Mouse (Mus musculus) kidney, embryonic 16.5 days (tissue): ENCODE data around the gene Lrp5. TPM values are rescaled to one million over a fixed set of nuclear protein-coding genes. Genes with fewer than 3 reads are reported as not detected.

Experiments
- ATAC-seq: fragments of 200-750 bp; cut with Nextera tagmentation; 2 replicates; pipeline ENCODE4 v1.8.0; 2017; ENCODE audit warnings: moderate TSS enrichment; ENCODE audit not compliant: low FRiP score, low TSS enrichment
- H3K27ac ChIP-seq: fragments of 300-500 bp; sonication (generic); 2 replicates; pipeline ENCODE4 v1.5.1; 2014; ENCODE audit warnings: low read length
- H3K27me3 ChIP-seq: fragments of 300-500 bp; sonication (generic); 2 replicates; pipeline ENCODE4 v1.6.1; 2014; ENCODE audit warnings: low read length, control low read depth, mixed read lengths; ENCODE audit not compliant: insufficient read depth
- H3K36me3 ChIP-seq: fragments of 300-500 bp; sonication (generic); 2 replicates; pipeline ENCODE4 v1.6.1; 2014; ENCODE audit warnings: low read length, control low read depth, mixed read lengths; ENCODE audit not compliant: insufficient read depth
- H3K4me1 ChIP-seq: fragments of 300-500 bp; sonication (generic); 2 replicates; pipeline ENCODE4 v1.6.1; 2014; ENCODE audit warnings: low read length, control low read depth, mixed read lengths; ENCODE audit not compliant: insufficient read depth
- H3K4me2 ChIP-seq: fragments of 300-500 bp; sonication (generic); replicated peaks from 2 replicates; pipeline ENCODE4 v1.6.1; 2014; ENCODE audit warnings: low read depth, low read length
- H3K4me3 ChIP-seq: fragments of 300-500 bp; sonication (generic); 2 replicates; pipeline ENCODE4 v1.5.1; 2014; ENCODE audit warnings: mild to moderate bottlenecking, low read length
- H3K9ac ChIP-seq: fragments of 300-500 bp; sonication (generic); replicated peaks from 2 replicates; pipeline ENCODE4 v1.6.1; 2014; ENCODE audit warnings: low read length
- H3K9me3 ChIP-seq: fragments of 300-500 bp; sonication (generic); 2 replicates; pipeline ENCODE4 v1.6.1; 2016; ENCODE audit warnings: low read length, control low read depth
- WGBS: fragments of 180-500 bp; shearing (Covaris S2); extraction: QIAGEN DNeasy Blood & Tissue Kit; methylation state at CpG from one replicate; pipeline ENCODE4 v1.1.7; 2014; 5-methylcytosine and 5-hydroxymethylcytosine counted together
- polyA plus RNA-seq: library from polyadenylated mRNA; unstranded; fragments of >200 nt; fragmentation: Nextera tagmentation; extraction: Ambion mirVana; gene quantifications from 2 replicates; pipeline ENCODE4 v1.2.1, GENCODE M21; 2015

The Lrp5 gene
- polyA plus RNA-seq, 1 experiment from 2014 or later = 7.0 TPM

GRCm38 (mm10) chr19:3577265-3577910 lies 109.0 kb downstream of the Lrp5 start:
- WGBS = 74% methylated on average over 4 of the region's 4 CpGs
- Histone ChIP-seq H3K9me3 (no peaks in the 10 kb centered on the region), H3K27ac (no peak overlapping the region), H3K4me1 (peaks cover 23% of the 10 kb centered on the region), H3K27me3 (no peaks in the 10 kb centered on the region), H3K4me2 (no peak overlapping the region), H3K36me3 (no peaks in the 10 kb centered on the region), H3K4me3 (no peak overlapping the region), H3K9ac (no peak overlapping the region)
- ATAC-seq = no peak

- WGBS = 68% methylated on average over 5 of the region's 5 CpGs
- Histone ChIP-seq H3K4me3 (peak overlapping the region; percentile 89), H3K9ac (peak overlapping the region; percentile 53), H3K36me3 (no peaks in the 10 kb centered on the region), H3K4me2 (peak overlapping the region; percentile 53), H3K27me3 (no peaks in the 10 kb centered on the region), H3K27ac (peak overlapping the region; percentile 92; the same call in 1 of the 2 replicates), H3K4me1 (peaks cover 23% of the 10 kb centered on the region), H3K9me3 (no peaks in the 10 kb centered on the region)
- peak; percentile 1; the same call in 1 of the 2 replicates for ATAC-seq
These were observed 109.7 kb downstream of the Lrp5 start for GRCm38 (mm10) chr19:3576451-3577264.

- WGBS = under 1% methylated on average over 40 of the region's 51 CpGs
- Histone ChIP-seq H3K9me3 (no peaks in the 10 kb centered on the region), H3K27ac (peak within 1 kb of the TSS; percentile 92), H3K4me2 (peak within 1 kb of the TSS; percentile 64), H3K4me1 (peaks cover 23% of the 10 kb centered on the region), H3K9ac (peak within 1 kb of the TSS; percentile 96), H3K27me3 (no peaks in the 10 kb centered on the region), H3K36me3 (no peaks in the 10 kb centered on the region), H3K4me3 (peak within 1 kb of the TSS; percentile 89)
- ATAC-seq = peak; percentile 98
These were observed 110.6 kb downstream of the Lrp5 start, which contains the start of gene Ppp6r3 for GRCm38 (mm10) chr19:3575632-3576384. Ppp6r3 (minus strand) TSS chr19:3575749.

GRCm38 (mm10) chr19:3575276-3575631 lies 111.1 kb downstream of the Lrp5 start:
- peak overlapping the region; percentile 89 for H3K27ac ChIP-seq

GRCm38 (mm10) chr19:3574593-3575094 lies 111.7 kb downstream of the Lrp5 start:
- Histone ChIP-seq H3K36me3 (no peaks in the 10 kb centered on the region), H3K4me2 (peak overlapping the region; percentile 64), H3K9ac (peak overlapping the region; percentile 96), H3K9me3 (no peaks in the 10 kb centered on the region), H3K27me3 (no peaks in the 10 kb centered on the region), H3K4me1 (peaks cover 23% of the 10 kb centered on the region), H3K27ac (peak overlapping the region; percentile 89), H3K4me3 (peak overlapping the region; percentile 89)
- under 1% methylated on average over 9 of the region's 9 CpGs for WGBS
- no peak for ATAC-seq

More at GRCm38 (mm10) chr19:3575276-3575631, 111.1 kb downstream of the Lrp5 start:
- Histone ChIP-seq H3K9me3 (no peaks in the 10 kb centered on the region), H3K4me2 (peak overlapping the region; percentile 64), H3K36me3 (no peaks in the 10 kb centered on the region), H3K4me1 (peaks cover 23% of the 10 kb centered on the region), H3K27me3 (no peaks in the 10 kb centered on the region), H3K4me3 (peak overlapping the region; percentile 89), H3K9ac (peak overlapping the region; percentile 96)
- ATAC-seq = peak; percentile 39
- 0% methylated on average over 46 of the region's 50 CpGs for WGBS

- no peaks in the 10 kb centered on the region for H3K27me3 ChIP-seq
- no peak overlapping the region for H3K27ac ChIP-seq
- no peak for ATAC-seq
- H3K4me1 ChIP-seq = 0 out of 2 replicates have a peak, but pooled peaks cover 4% of the 10 kb centered on the region
- WGBS = 97% methylated on average over 3 of the region's 3 CpGs
- no peak overlapping the region for H3K4me2 ChIP-seq
- no peaks in the 10 kb centered on the region for H3K9me3 ChIP-seq
- H3K9ac ChIP-seq = no peak overlapping the region
- H3K36me3 ChIP-seq = peaks cover 4% of the 10 kb centered on the region; the same call in 1 of the 2 replicates
- H3K4me3 ChIP-seq = no peak overlapping the region
These were observed 122.1 kb downstream of the Lrp5 start for GRCm38 (mm10) chr19:3564309-3564708.

GRCm38 (mm10) chr19:3562752-3563151 lies 123.6 kb downstream of the Lrp5 start:
- Histone ChIP-seq H3K9ac (no peak overlapping the region), H3K4me1 (0 out of 2 replicates have a peak, but pooled peaks cover under 1% of the 10 kb centered on the region), H3K9me3 (peaks cover 5% of the 10 kb centered on the region), H3K27me3 (no peaks in the 10 kb centered on the region), H3K4me3 (no peak overlapping the region), H3K27ac (no peak overlapping the region), H3K4me2 (no peak overlapping the region), H3K36me3 (peaks cover 4% of the 10 kb centered on the region; the same call in 1 of the 2 replicates)
- ATAC-seq = no peak
- 88% methylated on average over 6 of the region's 6 CpGs for WGBS

- Histone ChIP-seq H3K27me3 (no peaks in the 10 kb centered on the region), H3K27ac (no peak overlapping the region), H3K9me3 (peaks cover 5% of the 10 kb centered on the region), H3K9ac (no peak overlapping the region), H3K4me2 (no peak overlapping the region), H3K36me3 (peaks cover 4% of the 10 kb centered on the region; the same call in 1 of the 2 replicates), H3K4me3 (no peak overlapping the region), H3K4me1 (no peaks in the 10 kb centered on the region)
- ATAC-seq = no peak
- WGBS = 92% methylated on average over 2 of the region's 2 CpGs
These were observed 124.1 kb downstream of the Lrp5 start for GRCm38 (mm10) chr19:3562298-3562697.

- 91% methylated on average over 2 of the region's 2 CpGs for WGBS
- no peak overlapping the region for H3K4me2 ChIP-seq
These were observed 130.1 kb downstream of the Lrp5 start for GRCm38 (mm10) chr19:3556169-3556827.

More at GRCm38 (mm10) chr19:3556169-3556827, 130.1 kb downstream of the Lrp5 start:
- no peak for ATAC-seq
- no peak overlapping the region for H3K27ac ChIP-seq
- H3K27me3 ChIP-seq = no peaks in the 10 kb centered on the region
- peaks cover 2% of the 10 kb centered on the region; the same call in 1 of the 2 replicates for H3K36me3 ChIP-seq
- H3K4me1 ChIP-seq = 0 out of 2 replicates have a peak, but pooled peaks cover 4% of the 10 kb centered on the region
- no peak overlapping the region for H3K9ac ChIP-seq
- H3K4me3 ChIP-seq = no peak overlapping the region
- H3K9me3 ChIP-seq = peaks cover 5% of the 10 kb centered on the region
